Mouse (Mus musculus): ENCODE results near the gene Shc3. TPM values are rescaled to one million over a fixed set of nuclear protein-coding genes. Genes with fewer than 3 reads are reported as not detected.

The Shc3 gene
- polyA plus RNA-seq (2014; fragmentation: Illumina TruSeq; extraction: RNeasy Lipid Tissue Mini Kit (QIAGEN cat#74804); ENCODE audit: low read depth, low replicate concordance), result not detected

DNA sequence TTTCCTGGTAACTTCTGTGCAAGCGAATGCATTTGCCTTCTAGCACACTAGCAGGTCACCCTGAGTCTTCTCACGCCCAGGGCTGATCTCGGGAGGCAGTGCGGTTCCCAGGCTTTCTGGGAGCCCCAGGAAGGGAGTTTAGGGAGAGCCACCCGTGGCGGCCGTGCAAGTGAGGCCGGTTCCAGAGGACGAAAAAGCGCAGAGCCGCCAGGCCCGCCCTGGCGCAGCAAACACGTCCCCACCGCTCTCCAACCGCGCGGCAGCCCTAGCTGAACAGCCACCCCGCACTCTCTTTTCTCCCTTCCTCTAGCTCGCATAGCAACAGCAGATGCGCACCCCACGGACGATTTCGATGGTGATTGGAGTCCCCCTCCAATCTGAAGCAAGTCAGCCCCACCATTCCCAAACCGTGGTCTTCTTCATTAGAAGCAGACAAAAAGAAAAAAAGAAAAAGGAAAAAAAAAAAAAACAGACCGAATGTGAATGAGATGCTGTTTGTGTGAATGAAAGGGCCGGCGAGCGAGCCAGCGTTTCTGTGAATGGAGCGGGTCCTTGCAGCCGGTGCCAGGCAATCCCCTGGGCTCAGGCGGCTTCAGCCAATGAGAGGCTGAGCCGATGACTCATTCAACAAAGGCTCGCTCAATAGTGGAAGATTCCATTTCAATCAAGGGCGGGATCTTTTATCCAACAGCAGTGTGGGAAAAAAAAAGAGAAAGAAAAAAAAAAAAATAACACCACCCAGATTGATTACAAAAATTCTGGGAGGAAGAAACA is at the start of gene Shc3:
Shc3 (minus strand) TSS at position 509 of the 774 bp plus-strand sequence.

DNA sequence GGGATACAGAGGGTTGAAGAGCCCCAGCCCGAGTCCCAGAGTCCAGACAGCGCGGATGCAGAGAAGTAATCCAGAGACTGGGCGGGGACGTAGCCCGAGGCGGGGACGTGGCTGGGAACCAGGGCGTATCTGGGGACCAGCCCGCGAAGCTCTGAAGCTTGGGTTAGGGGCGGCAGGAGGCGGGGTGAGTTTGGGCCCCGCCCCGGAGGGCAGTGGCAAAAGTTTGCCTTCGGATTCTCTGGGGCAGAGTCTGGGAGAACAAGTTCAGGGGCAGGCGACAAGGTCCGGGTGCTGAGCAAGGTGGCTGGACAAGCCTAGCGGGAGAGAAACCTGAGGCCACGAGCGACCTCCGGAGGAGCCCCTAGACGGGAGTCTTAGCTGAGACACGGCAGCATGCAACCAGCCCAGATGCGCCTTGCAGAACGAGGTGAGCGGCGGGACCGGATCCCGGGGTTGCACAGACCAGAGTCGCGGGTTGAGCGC is 160.7 kb downstream of the Shc3 start, which contains the start of gene S1pr3:
S1pr3 (plus strand) TSS at position 121 of the 483 bp plus-strand sequence.

Other genes starting within 250 kb of the Shc3 start
- gene S1pr3, start 160.8 kb downstream of the Shc3 start, polyA plus RNA-seq (2014; fragmentation: Illumina TruSeq; extraction: RNeasy Lipid Tissue Mini Kit (QIAGEN cat#74804); ENCODE audit: low read depth, low replicate concordance), result 0.87 TPM
- gene Cks2, start 75.8 kb upstream of the Shc3 start, polyA plus RNA-seq (2014; fragmentation: Illumina TruSeq; extraction: RNeasy Lipid Tissue Mini Kit (QIAGEN cat#74804); ENCODE audit: low read depth, low replicate concordance), result 113 TPM
- gene Secisbp2, start 82.3 kb upstream of the Shc3 start, polyA plus RNA-seq (2014; fragmentation: Illumina TruSeq; extraction: RNeasy Lipid Tissue Mini Kit (QIAGEN cat#74804); ENCODE audit: low read depth, low replicate concordance), result 6.2 TPM
- gene Sema4d, start 224.3 kb upstream of the Shc3 start, polyA plus RNA-seq (2014; fragmentation: Illumina TruSeq; extraction: RNeasy Lipid Tissue Mini Kit (QIAGEN cat#74804); ENCODE audit: low read depth, low replicate concordance), result 0.34 TPM